Mouse (Mus musculus) CH12.LX (cell line): Measurements from ENCODE around the gene Ubap2. TPM values are rescaled to one million over a fixed set of nuclear protein-coding genes. Genes with fewer than 3 reads are reported as not detected.

ENCODE experiments used
- DNase-seq: peaks from one replicate; pipeline ENCODE4 v3.0.0-alpha.2; 2013; ENCODE audit errors: extremely low read depth
- H3K27ac ChIP-seq: 2 replicates; pipeline ENCODE4 v1.5.1; 2012; ENCODE audit warnings: low read depth, mild to moderate bottlenecking, control low read depth, moderate library complexity; ENCODE audit not compliant: insufficient read depth
- H3K27me3 ChIP-seq: replicated peaks from 2 replicates; pipeline ENCODE3; 2012; ENCODE audit warnings: inconsistent platforms
- H3K36me3 ChIP-seq, 2 experiments: replicated peaks in 1 of 2; 2 replicates each; pipeline versions ENCODE3 to v1.6.1; 2012; ENCODE audit warnings: inconsistent platforms in 1 of 2, low read length in 1 of 2, mild to moderate bottlenecking in 1 of 2, mixed read lengths in 1 of 2, moderate library complexity in 1 of 2; ENCODE audit not compliant: control insufficient read depth in 1 of 2, insufficient read depth in 1 of 2
- H3K4me1 ChIP-seq, 2 experiments: 2 replicates each; pipeline ENCODE4 v1.6.1; 2012; ENCODE audit warnings: inconsistent platforms in 1 of 2, moderate library complexity in 1 of 2; ENCODE audit not compliant: insufficient read depth in 2 of 2, control insufficient read depth in 1 of 2
- H3K4me2 ChIP-seq: 2 replicates; pipeline ENCODE4 v1.6.1; 2012; ENCODE audit warnings: low read depth, mild to moderate bottlenecking, control low read depth; ENCODE audit not compliant: poor library complexity, insufficient read depth, severe bottlenecking
- H3K4me3 ChIP-seq, 3 experiments: fragments of 150-350 bp in 1 of 3; sonication (generic) in 1 of 3; replicated peaks in 1 of 3; 2 replicates each; pipeline versions ENCODE3 to v1.5.1; 2011 to 2012; ENCODE audit warnings: low read depth in 2 of 3, low read length in 2 of 3, mild to moderate bottlenecking in 2 of 3, moderate library complexity in 2 of 3, control low read depth in 1 of 3, improper control_type of control experiment in 1 of 3, inconsistent platforms in 1 of 3, mixed read lengths in 1 of 3; ENCODE audit not compliant: poor library complexity in 1 of 3
- H3K79me2 ChIP-seq: replicated peaks from 2 replicates; pipeline ENCODE4 v1.6.1; 2012; ENCODE audit warnings: mild to moderate bottlenecking, moderate library complexity; ENCODE audit not compliant: control insufficient read depth, poor library complexity, insufficient read depth, severe bottlenecking; ENCODE audit errors: extremely low read depth
- H3K9ac ChIP-seq: 2 replicates; pipeline ENCODE4 v1.6.1; 2012; ENCODE audit warnings: low read depth, mild to moderate bottlenecking, control low read depth, moderate library complexity; ENCODE audit not compliant: insufficient read depth
- H3K9me3 ChIP-seq: replicated peaks from 2 replicates; pipeline ENCODE3; 2012; ENCODE audit warnings: low read length, inconsistent platforms, mixed read lengths
- BHLHE40 ChIP-seq: IDR thresholded peaks from 2 replicates; pipeline ENCODE4 v1.6.1; 2011; ENCODE audit warnings: mild to moderate bottlenecking, low read depth, low read length, improper control_type of control experiment
- CTCF ChIP-seq, 2 experiments: IDR thresholded peaks in 1 of 2; conservative IDR thresholded peaks in 1 of 2; 2 replicates each; pipeline ENCODE4 v1.5.1; 2011 to 2012; ENCODE audit warnings: low read depth in 2 of 2, low read length in 2 of 2, improper control_type of control experiment in 1 of 2, inconsistent platforms in 1 of 2, mild to moderate bottlenecking in 1 of 2, moderate library complexity in 1 of 2
- ETS1 ChIP-seq: conservative IDR thresholded peaks from 2 replicates; pipeline ENCODE4 v1.6.1; 2012; ENCODE audit warnings: low read depth, mild to moderate bottlenecking, inconsistent platforms, low read length, improper control_type of control experiment, moderate library complexity
- GABPA ChIP-seq: IDR thresholded peaks from 2 replicates; pipeline ENCODE4 v1.6.1; 2012; ENCODE audit warnings: low read depth, low read length, improper control_type of control experiment, inconsistent platforms; ENCODE audit not compliant: insufficient replicate concordance
- IRF4 ChIP-seq: IDR thresholded peaks from 2 replicates; pipeline ENCODE4 v1.6.1; 2014; ENCODE audit warnings: low read depth, mild to moderate bottlenecking, inconsistent platforms, low read length, improper control_type of control experiment
- JUN ChIP-seq: IDR thresholded peaks from 2 replicates; pipeline ENCODE4 v1.6.1; 2011; ENCODE audit warnings: low read depth, mild to moderate bottlenecking, low read length, improper control_type of control experiment, moderate library complexity; ENCODE audit not compliant: insufficient read depth
- JUND ChIP-seq: conservative IDR thresholded peaks from 2 replicates; pipeline ENCODE4 v1.6.1; 2011; ENCODE audit warnings: low read depth, low read length, improper control_type of control experiment
- KAT2A ChIP-seq: IDR thresholded peaks from 2 replicates; pipeline ENCODE4 v1.6.1; 2012; ENCODE audit warnings: low read length, improper control_type of control experiment, inconsistent platforms; ENCODE audit not compliant: insufficient replicate concordance
- MAX ChIP-seq: IDR thresholded peaks from 2 replicates; pipeline ENCODE4 v1.6.1; 2011; ENCODE audit warnings: low read length, improper control_type of control experiment
- MAZ ChIP-seq: IDR thresholded peaks from 2 replicates; pipeline ENCODE4 v1.6.1; 2012; ENCODE audit warnings: low read depth, mild to moderate bottlenecking, inconsistent platforms, low read length, improper control_type of control experiment, moderate library complexity
- MEF2A ChIP-seq: IDR thresholded peaks from 2 replicates; pipeline ENCODE4 v1.6.1; 2014; ENCODE audit warnings: low read depth, mild to moderate bottlenecking, inconsistent platforms, low read length, improper control_type of control experiment, borderline replicate concordance
- MYC ChIP-seq: IDR thresholded peaks from 2 replicates; pipeline ENCODE4 v1.6.1; 2011; ENCODE audit warnings: low read depth, mild to moderate bottlenecking, improper control_type of control experiment, low read length
- NRF1 ChIP-seq: IDR thresholded peaks from 2 replicates; pipeline ENCODE4 v1.6.1; 2014; ENCODE audit warnings: low read depth, mild to moderate bottlenecking, inconsistent platforms, low read length, improper control_type of control experiment, moderate library complexity
- POLR2AphosphoS2 ChIP-seq: IDR thresholded peaks from 2 replicates; pipeline ENCODE4 v1.6.1; 2011; ENCODE audit warnings: low read depth, low read length, improper control_type of control experiment
- RAD21 ChIP-seq: IDR thresholded peaks from 2 replicates; pipeline ENCODE4 v1.6.1; 2011; ENCODE audit warnings: low read depth, mild to moderate bottlenecking, low read length, improper control_type of control experiment, moderate library complexity
- TBP ChIP-seq: conservative IDR thresholded peaks from 2 replicates; pipeline ENCODE4 v1.6.1; 2011; ENCODE audit warnings: low read depth, low read length, improper control_type of control experiment
- TCF12 ChIP-seq: IDR thresholded peaks from 2 replicates; pipeline ENCODE4 v1.6.1; 2014; ENCODE audit warnings: low read depth, mild to moderate bottlenecking, inconsistent platforms, low read length, improper control_type of control experiment
- USF2 ChIP-seq: conservative IDR thresholded peaks from 2 replicates; pipeline ENCODE4 v1.6.1; 2011; ENCODE audit warnings: low read depth, low read length, improper control_type of control experiment
- ZC3H11A ChIP-seq: IDR thresholded peaks from 2 replicates; pipeline ENCODE4 v1.6.1; 2012; ENCODE audit warnings: low read depth, mild to moderate bottlenecking, inconsistent platforms, low read length, improper control_type of control experiment
- ZMIZ1 ChIP-seq: IDR thresholded peaks from 2 replicates; pipeline ENCODE4 v1.6.1; 2012; ENCODE audit warnings: low read depth, mild to moderate bottlenecking, inconsistent platforms, low read length, improper control_type of control experiment
- ZNF384 ChIP-seq: IDR thresholded peaks from 2 replicates; pipeline ENCODE4 v1.6.1; 2012; ENCODE audit warnings: low read depth, low read length, improper control_type of control experiment, inconsistent platforms
- dilution Hi-C: fragments of 300-500 bp; cut with MboI; formaldehyde crosslinking; loops from 2 replicates; pipeline ENCODE4 v1.14.3; 2020; ENCODE audit warnings: low sequenced_read_pairs; ENCODE audit not compliant: extremely low pct_unique_long_range_greater_than_20kb, extremely low pct_ligation_motif_present
- in situ Hi-C: fragments of 300-500 bp; cut with MboI; formaldehyde crosslinking; loops from 3 replicates; pipeline ENCODE4 v1.14.3; 2019; ENCODE audit warnings: low sequenced_read_pairs, low pct_ligation_motif_present, low pct_unique_long_range_greater_than_20kb, mixed read lengths
- polyA plus RNA-seq: library from polyadenylated mRNA; unstranded; fragments of >175 nt; gene quantifications from 2 replicates; pipeline ENCODE4 v1.2.1, GENCODE M21; 2012; ENCODE audit warnings: low read depth; ENCODE audit not compliant: insufficient read length
- total RNA-seq, 2 experiments: library from RNA; depleted of rRNA; stranded (reverse); fragments of 300-350 nt in 1 of 2; fragments of >200 nt in 1 of 2; gene quantifications; 2 replicates each; pipeline ENCODE4 v1.2.3; 2012 to 2014

The Ubap2 gene
- total and polyA plus RNA-seq, 3 experiments = 5.4 to 115 (median 17.4) TPM

DNA sequence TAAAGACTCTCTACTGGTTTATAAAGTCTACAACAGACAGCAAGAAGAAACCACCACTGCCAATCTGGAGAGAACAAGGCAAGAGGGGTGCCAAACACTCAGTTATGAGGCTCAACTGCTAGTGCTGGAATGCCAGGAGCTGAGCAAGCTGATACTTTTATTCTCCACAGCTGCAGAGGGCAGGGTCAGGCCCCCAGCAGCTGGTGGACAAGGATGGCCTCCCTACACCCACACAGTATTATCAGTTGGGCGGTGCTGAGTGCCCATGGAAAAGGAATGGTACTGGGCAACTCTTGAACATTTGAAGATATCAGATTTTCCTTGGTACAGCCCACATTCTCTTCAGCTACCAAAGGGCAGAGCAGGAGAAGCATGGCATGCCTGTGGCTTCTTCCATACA, 17.2 kb downstream of the Ubap2 start:
- no peak overlapping the region for H3K4me2 ChIP-seq
- H3K27ac ChIP-seq = no peak overlapping the region
- dilution Hi-C loops (no loop called here), in situ Hi-C loops (no loop called here)
- no peak for DNase-seq
- no peak overlapping the region for H3K9ac ChIP-seq
- peaks cover 3 to 61% of the 10 kb centered on the region in 2 experiments for H3K36me3 ChIP-seq
- no peak for TF ChIP-seq ZNF384
- TF ChIP-seq GABPA = no peak
- no peak for TF ChIP-seq IRF4
- TF ChIP-seq JUN = no peak
- TF ChIP-seq ETS1 = no peak
- no peak for TF ChIP-seq NRF1
- no peak for TF ChIP-seq RAD21
- TF ChIP-seq MAX = no peak
- TF ChIP-seq ZC3H11A = no peak
- TF ChIP-seq POLR2AphosphoS2 = no peak
- TF ChIP-seq CTCF (conservative IDR thresholded peaks at IDR 0.05 in 1 of 2, IDR thresholded peaks at IDR 0.05 in 1 of 2; ENCODE audit: low read depth in 2 of 2, low read length in 2 of 2) = no peak
- TF ChIP-seq USF2 = no peak
- no peak for TF ChIP-seq TCF12
- TF ChIP-seq MYC = no peak
- no peak for TF ChIP-seq JUND
- no peak for TF ChIP-seq BHLHE40
- TF ChIP-seq ZMIZ1 = no peak
- TF ChIP-seq TBP = no peak
- no peak for TF ChIP-seq KAT2A
- no peak for TF ChIP-seq MAZ
- no peaks in the 10 kb centered on the region for H3K9me3 ChIP-seq
- no peaks in the 10 kb centered on the region for H3K27me3 ChIP-seq
- no peak overlapping the region for H3K4me3 ChIP-seq
- H3K79me2 ChIP-seq = peaks cover 80% of the 10 kb centered on the region
- peaks cover 3 to 27% of the 10 kb centered on the region in 2 experiments; a peak in 3 of 4 replicates for H3K4me1 ChIP-seq

DNA sequence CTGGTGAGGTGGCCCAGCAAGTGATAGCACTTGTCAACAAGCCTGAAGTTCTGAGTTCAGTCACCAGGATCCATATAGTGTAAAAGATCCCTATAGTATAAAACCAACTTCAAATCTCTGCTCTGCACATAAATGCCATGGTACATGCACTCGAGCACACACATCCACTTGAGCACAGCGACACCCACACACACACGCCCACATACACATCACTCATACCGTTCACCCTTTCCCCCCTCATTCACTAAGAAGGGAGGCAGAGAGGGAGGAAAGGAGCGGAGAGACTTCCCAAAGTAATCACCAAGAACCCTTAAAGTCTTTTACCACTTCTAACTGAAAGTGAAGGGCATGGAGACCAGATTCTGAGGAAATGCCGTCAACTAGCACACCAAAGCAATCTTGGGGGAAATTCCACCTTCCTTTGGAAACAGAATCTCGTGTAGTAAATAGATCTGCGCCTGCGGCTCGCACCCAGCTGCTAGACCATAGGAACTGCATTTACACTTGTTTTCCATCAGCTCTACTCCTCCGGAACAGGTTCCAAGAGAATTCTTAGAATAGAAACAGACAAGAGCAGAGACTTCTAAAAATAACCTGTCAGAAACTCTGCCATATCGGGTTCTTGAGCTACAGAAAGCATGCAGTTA, 19.3 kb downstream of the Ubap2 start:
- DNase-seq = no peak
- no peaks in the 10 kb centered on the region for H3K27me3 ChIP-seq
- no peak for TF ChIP-seq MAX
- peak; percentile 25; the same call in 1 of the 2 replicates for TF ChIP-seq MEF2A
- no peak overlapping the region for H3K4me3 ChIP-seq
- H3K36me3 ChIP-seq = peaks cover 6 to 65% of the 10 kb centered on the region in 2 experiments
- H3K79me2 ChIP-seq = peaks cover 87% of the 10 kb centered on the region
- no peaks in the 10 kb centered on the region for H3K9me3 ChIP-seq
- dilution Hi-C loops = no loop called here
- no peak overlapping the region; the same call in 1 of the 2 replicates for H3K27ac ChIP-seq
- H3K4me2 ChIP-seq = peak overlapping the region; percentile 71
- in situ Hi-C loops = no loop called here
- no peak overlapping the region for H3K9ac ChIP-seq
- peaks cover 5 to 30% of the 10 kb centered on the region in 2 experiments; a peak in 3 of 4 replicates for H3K4me1 ChIP-seq
